Mouse (Mus musculus) MEL (cell line): ENCODE data around the gene Gm37240.

Experiments
- BHLHE40 ChIP-seq: IDR thresholded peaks from 2 replicates; pipeline ENCODE4 v1.6.1; 2012; ENCODE audit warnings: low read depth, mild to moderate bottlenecking, inconsistent platforms, low read length, improper control_type of control experiment, borderline replicate concordance
- CTCF ChIP-seq, 3 experiments: IDR thresholded peaks in 2 of 3; conservative IDR thresholded peaks in 1 of 3; 2 replicates each; pipeline ENCODE4 v1.5.1; 2011 to 2012; ENCODE audit warnings: low read length in 3 of 3, low read depth in 2 of 3, mild to moderate bottlenecking in 2 of 3, improper control_type of control experiment in 1 of 3, inconsistent platforms in 1 of 3, mixed read lengths in 1 of 3, moderate library complexity in 1 of 3; ENCODE audit not compliant: control insufficient read depth in 1 of 3, insufficient read depth in 1 of 3, poor library complexity in 1 of 3, severe bottlenecking in 1 of 3
- ETS1 ChIP-seq: IDR thresholded peaks from 2 replicates; pipeline ENCODE4 v1.6.1; 2012; ENCODE audit warnings: low read depth, mild to moderate bottlenecking, inconsistent platforms, low read length, improper control_type of control experiment, moderate library complexity
- GABPA ChIP-seq: IDR thresholded peaks from 2 replicates; pipeline ENCODE4 v1.6.1; 2012; ENCODE audit warnings: low read depth, mild to moderate bottlenecking, inconsistent platforms, low read length, improper control_type of control experiment, moderate library complexity
- HCFC1 ChIP-seq: IDR thresholded peaks from 2 replicates; pipeline ENCODE4 v1.6.1; 2012; ENCODE audit warnings: low read depth, mild to moderate bottlenecking, inconsistent platforms, low read length, improper control_type of control experiment, moderate library complexity
- MAFK ChIP-seq: IDR thresholded peaks from 2 replicates; pipeline ENCODE4 v1.6.1; 2011; ENCODE audit warnings: low read depth, mild to moderate bottlenecking, low read length, improper control_type of control experiment, borderline replicate concordance
- NRF1 ChIP-seq: IDR thresholded peaks from 2 replicates; pipeline ENCODE4 v1.6.1; 2014; ENCODE audit warnings: low read depth, mild to moderate bottlenecking, inconsistent platforms, low read length, improper control_type of control experiment, moderate library complexity; ENCODE audit not compliant: poor library complexity, insufficient read depth, severe bottlenecking
- POLR2A ChIP-seq, 2 experiments: IDR thresholded peaks; 2 replicates each; pipeline ENCODE4 v1.6.1; 2011 to 2012; ENCODE audit warnings: low read length in 2 of 2, mild to moderate bottlenecking in 2 of 2, control low read depth in 1 of 2, improper control_type of control experiment in 1 of 2, low read depth in 1 of 2, moderate library complexity in 1 of 2; ENCODE audit not compliant: control insufficient read depth in 1 of 2, insufficient read depth in 1 of 2, poor library complexity in 1 of 2
- POLR2AphosphoS5 ChIP-seq: IDR thresholded peaks from 2 replicates; pipeline ENCODE4 v1.6.1; 2012; ENCODE audit warnings: low read depth, borderline replicate concordance, mild to moderate bottlenecking, inconsistent platforms, low read length, moderate library complexity, mixed read lengths
- RAD21 ChIP-seq: IDR thresholded peaks from 2 replicates; pipeline ENCODE4 v1.6.1; 2011; ENCODE audit warnings: mild to moderate bottlenecking, low read depth, low read length, improper control_type of control experiment
- TAL1 ChIP-seq: IDR thresholded peaks from 2 replicates; pipeline ENCODE4 v1.6.1; 2012; ENCODE audit warnings: mild to moderate bottlenecking, inconsistent platforms, low read length, moderate library complexity, mixed read lengths
- ZMIZ1 ChIP-seq: IDR thresholded peaks from 2 replicates; pipeline ENCODE4 v1.6.1; 2012; ENCODE audit warnings: low read depth, mild to moderate bottlenecking, inconsistent platforms, low read length, improper control_type of control experiment, moderate library complexity
- ZNF384 ChIP-seq: IDR thresholded peaks from 2 replicates; pipeline ENCODE4 v1.6.1; 2012; ENCODE audit warnings: low read depth, mild to moderate bottlenecking, inconsistent platforms, low read length, improper control_type of control experiment

DNA sequence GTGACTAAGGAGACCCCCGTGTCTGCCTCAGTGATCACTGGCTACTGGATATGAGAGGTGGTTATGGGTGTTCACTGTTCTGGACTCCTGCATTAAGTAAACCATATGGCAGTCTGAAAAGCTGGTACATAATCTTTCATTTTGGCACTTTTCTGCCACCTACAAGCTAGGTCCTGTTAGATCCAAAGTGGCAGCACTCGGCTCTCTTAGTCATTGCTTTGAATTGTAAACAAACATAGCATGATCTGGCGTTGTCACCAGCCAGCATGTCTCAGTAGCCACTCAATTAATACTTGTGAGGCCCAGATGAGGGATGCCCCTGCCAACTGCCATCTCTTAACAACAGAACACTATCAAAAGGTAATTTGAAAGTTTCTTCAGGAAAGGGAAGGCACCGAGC lies 904.6 kb downstream of the Gm37240 start:
- TF ChIP-seq CTCF (IDR thresholded peaks at IDR 0.05 in 2 of 3, conservative IDR thresholded peaks at IDR 0.05 in 1 of 3; ENCODE audit: control insufficient read depth in 1 of 3, insufficient read depth in 1 of 3, low read depth in 2 of 3, low read length in 3 of 3, poor library complexity in 1 of 3, severe bottlenecking in 1 of 3) (no peak), NRF1 (no peak), MAFK (no peak), POLR2A (IDR thresholded peaks at IDR 0.05; ENCODE audit: control insufficient read depth in 1 of 2, insufficient read depth in 1 of 2, low read depth in 1 of 2, low read length in 2 of 2, poor library complexity in 1 of 2) (no peak), POLR2AphosphoS5 (no peak), ZNF384 (no peak), ETS1 (no peak), HCFC1 (no peak), RAD21 (no peak), TAL1 (no peak), BHLHE40 (no peak), ZMIZ1 (no peak), GABPA (no peak)
